ENCODE assay signal across 8 mouse cellular contexts in genomic region chr7:28418096-28418670, GRCm38 (mm10). TPM values are rescaled to one million over a fixed set of nuclear protein-coding genes. Genes with fewer than 3 reads are reported as not detected.
DNase-seq lines count a peak whose midpoint lies in the region; ATAC-seq and TF ChIP-seq lines count a peak whose summit lies in the region.

No protein-coding gene starts in this region.

- DNase-seq in layer of hippocampus, adult 2 months (ENCODE audit: low spot score in 2 of 2): no peak
- DNase-seq in layer of hippocampus, adult 9-10 months (ENCODE audit: low spot score): no peak
- DNase-seq in adrenal gland, postnatal 10 days: peak; percentile 60
- DNase-seq in heart, postnatal 14 days: peak; percentile 68 to 78
- peak; percentile 58 to 77 for DNase-seq in lung, postnatal 4 days
- no peak for DNase-seq in cerebellum, adult 8-10 months
- DNase-seq in natural killer cell, adult 2 months (ENCODE audit: low spot score in 2 of 2): no peak

- H3K4me1 ChIP-seq in midbrain, embryonic 13.5 days (replicated peaks): no peaks in the 10 kb centered on the region

- intact Hi-C loops in heart, postnatal 14 days (cut with DNase I): no loop called here

- no peaks in the 10 kb centered on the region for H3K9me3 ChIP-seq in midbrain, embryonic 13.5 days

- no peak for TF ChIP-seq CTCF in layer of hippocampus, adult 2 months (conservative IDR thresholded peaks at IDR 0.05)

- no peak overlapping the region for H3K4me3 ChIP-seq in layer of hippocampus, adult 2 months
- no peak overlapping the region for H3K4me3 ChIP-seq in midbrain, embryonic 13.5 days (replicated peaks)

- WGBS in midbrain, embryonic 13.5 days: 91% methylated on average over 8 of the region's 8 CpGs

- no peak overlapping the region for H3K4me2 ChIP-seq in midbrain, embryonic 13.5 days (replicated peaks)

- peak overlapping the region; percentile 43; the same call in 1 of the 2 replicates for H3K27ac ChIP-seq in layer of hippocampus, adult 2 months
- no peak overlapping the region for H3K27ac ChIP-seq in midbrain, embryonic 13.5 days

- peaks cover 87% of the 10 kb centered on the region for H3K36me3 ChIP-seq in midbrain, embryonic 13.5 days

- no peak for ATAC-seq in midbrain, embryonic 13.5 days

- H3K9ac ChIP-seq in midbrain, embryonic 13.5 days (replicated peaks): no peak overlapping the region

- no peaks in the 10 kb centered on the region for H3K27me3 ChIP-seq in midbrain, embryonic 13.5 days

RNA-seq across cellular contexts. Expression of gene Gmfg, which starts 19.1 kb away (rescaled TPM):
- total RNA-seq in layer of hippocampus, adult 2 months (2021): 1 to 10 TPM in 1 of 2 experiments, under 1 TPM in 1; 0.86 to 2.3 TPM
- total RNA-seq in adrenal gland, postnatal 10 days (2021): 10 to 100 TPM; 23.3 to 24.7 TPM
- 10 to 100 TPM in 1 of 2 experiments, 1 to 10 TPM in 1; 8.1 to 18.8 TPM for total RNA-seq in heart, postnatal 14 days (2021)
- 3.0 and 4.7 TPM in 2 replicates for polyA plus RNA-seq in midbrain, embryonic 13.5 days (2015; fragmentation: Nextera tagmentation; extraction: Ambion mirVana)

RNA-seq across cellular contexts. Expression of gene Paf1, which starts 25.4 kb away (rescaled TPM):
- total RNA-seq in layer of hippocampus, adult 2 months (2021): 10 to 100 TPM; 68.4 to 79.0 TPM
- total RNA-seq in adrenal gland, postnatal 10 days (2021): 10 to 100 TPM; 56.5 to 59.2 TPM
- total RNA-seq in heart, postnatal 14 days (2021): 10 to 100 TPM; 46.2 to 47.7 TPM
- 97.9 and 99.2 TPM in 2 replicates for polyA plus RNA-seq in midbrain, embryonic 13.5 days (2015; fragmentation: Nextera tagmentation; extraction: Ambion mirVana)

RNA-seq across cellular contexts. Expression of gene Med29, which starts 25.7 kb away (rescaled TPM):
- total RNA-seq in layer of hippocampus, adult 2 months (2021): 10 to 100 TPM; 17.7 to 18.7 TPM
- total RNA-seq in adrenal gland, postnatal 10 days (2021): 10 to 100 TPM; 19.8 to 25.9 TPM
- total RNA-seq in heart, postnatal 14 days (2021): 10 to 100 TPM; 18.4 to 19.9 TPM
- 43.4 and 49.5 TPM in 2 replicates for polyA plus RNA-seq in midbrain, embryonic 13.5 days (2015; fragmentation: Nextera tagmentation; extraction: Ambion mirVana)

RNA-seq across cellular contexts. Expression of gene Lrfn1, which starts 33.6 kb away (rescaled TPM):
- 10 to 100 TPM; 69.1 to 79.8 TPM for total RNA-seq in layer of hippocampus, adult 2 months (2021)
- total RNA-seq in adrenal gland, postnatal 10 days (2021): 10 to 100 TPM in 1 of 2 experiments, 1 to 10 TPM in 1; 9.2 to 13.0 TPM
- total RNA-seq in heart, postnatal 14 days (2021): 1 to 10 TPM in 1 of 2 experiments, under 1 TPM in 1; 0.69 to 1.1 TPM
- polyA plus RNA-seq in midbrain, embryonic 13.5 days (2015; fragmentation: Nextera tagmentation; extraction: Ambion mirVana): 9.1 and 11.8 TPM in 2 replicates

RNA-seq across cellular contexts. Expression of gene Zfp36, which starts 38.1 kb away (rescaled TPM):
- 1 to 10 TPM; 2.0 to 3.2 TPM for total RNA-seq in layer of hippocampus, adult 2 months (2021)
- total RNA-seq in adrenal gland, postnatal 10 days (2021): 10 to 100 TPM; 11.4 to 27.2 TPM
- 10 to 100 TPM; 25.7 to 27.6 TPM for total RNA-seq in heart, postnatal 14 days (2021)
- polyA plus RNA-seq in midbrain, embryonic 13.5 days (2015; fragmentation: Nextera tagmentation; extraction: Ambion mirVana): 3.1 and 4.2 TPM in 2 replicates

Comparison
In these comparisons a context has a peak if more than half of its experiments do, and no peak if none do; other contexts are left out.
1. DNase-seq: peak in adrenal gland, postnatal 10 days (single experiment), heart, postnatal 14 days (2 of 2) and lung, postnatal 4 days (2 of 2); none in layer of hippocampus, adult 2 months (0 of 2), layer of hippocampus, adult 9-10 months (single experiment), cerebellum, adult 8-10 months (single experiment) and natural killer cell, adult 2 months (0 of 2).